Mouse (Mus musculus): ENCODE results near the gene Hoxa6.

- TF ChIP-seq TAL1 (IDR thresholded peaks at IDR 0.05; ENCODE audit: low read length) (no peak), GATA1 (IDR thresholded peaks at IDR 0.05; ENCODE audit: low read length) (no peak)
Measured at GRCm38 (mm10) chr6:52226569-52227257, 18.2 kb upstream of the Hoxa6 start.
